Mouse (Mus musculus): ENCODE data around the gene Dynlt1f.
"Not testable (repeated sequence)": the region's sequence is repeated elsewhere in the genome, so short reads cannot be mapped to it uniquely, and the experiment has no call there.

DNA sequence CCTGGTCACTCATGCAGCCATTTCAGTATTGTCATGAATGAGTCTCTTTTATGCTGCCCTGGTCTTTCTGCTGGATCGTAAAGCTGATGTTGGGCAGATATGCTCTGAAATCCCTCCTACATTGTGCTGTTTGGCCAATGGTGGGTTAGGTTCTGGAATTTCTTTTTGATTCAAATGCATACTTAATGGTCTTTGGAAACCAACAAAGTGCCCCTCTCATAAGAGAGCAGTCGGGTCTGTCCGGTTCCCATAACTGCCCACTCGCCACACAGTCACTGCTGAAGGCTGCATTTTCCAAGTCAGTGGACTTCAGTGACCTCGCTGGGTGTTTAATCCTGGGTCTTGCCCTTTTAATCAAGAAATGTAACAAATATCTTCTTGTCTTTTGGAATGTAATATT lies 28.0 kb upstream of the Dynlt1f start:
- TF ChIP-seq CTCF (IDR thresholded peaks at IDR 0.05; ENCODE audit: low read depth); EP300 (optimal IDR thresholded peaks at IDR 0.05): not testable (repeated sequence)

Measured in stomach, postnatal 0 days (tissue).